Mouse (Mus musculus): ENCODE measurements around the gene Muc3. TPM values are rescaled to one million over a fixed set of nuclear protein-coding genes. Genes with fewer than 3 reads are reported as not detected.

Muc3 gene
- polyA plus RNA-seq, 1 experiment from 2014 or later = not detected

- ATAC-seq (ENCODE audit: insufficient read depth, low FRiP score, low TSS enrichment) (no peak), DNase-seq (ENCODE audit: low spot score) (no peak)
- H3K27ac ChIP-seq (ENCODE audit: low read depth, low read length) = no peak overlapping the region
- no peak overlapping the region for H3K4me3 ChIP-seq (ENCODE audit: low read depth, low read length)
- 84% methylated on average over 10 of the region's 10 CpGs for WGBS
- no peaks in the 10 kb centered on the region for H3K4me1 ChIP-seq (ENCODE audit: control insufficient read depth, insufficient read depth, low read length)
- H3K9ac ChIP-seq (ENCODE audit: low read length) = no peak overlapping the region
- H3K27me3 ChIP-seq (ENCODE audit: control insufficient read depth, insufficient read depth, low read length) = no peaks in the 10 kb centered on the region
- H3K9me3 ChIP-seq (ENCODE audit: control insufficient read depth, low read length) = no peaks in the 10 kb centered on the region
- H3K4me2 ChIP-seq (ENCODE audit: low read depth) = no peak overlapping the region
- no peaks in the 10 kb centered on the region for H3K36me3 ChIP-seq (ENCODE audit: control insufficient read depth, insufficient read depth, low read length)
Observed at GRCm38 (mm10) chr5:137095135-137095534, 54.0 kb downstream of the Muc3 start.

DNA sequence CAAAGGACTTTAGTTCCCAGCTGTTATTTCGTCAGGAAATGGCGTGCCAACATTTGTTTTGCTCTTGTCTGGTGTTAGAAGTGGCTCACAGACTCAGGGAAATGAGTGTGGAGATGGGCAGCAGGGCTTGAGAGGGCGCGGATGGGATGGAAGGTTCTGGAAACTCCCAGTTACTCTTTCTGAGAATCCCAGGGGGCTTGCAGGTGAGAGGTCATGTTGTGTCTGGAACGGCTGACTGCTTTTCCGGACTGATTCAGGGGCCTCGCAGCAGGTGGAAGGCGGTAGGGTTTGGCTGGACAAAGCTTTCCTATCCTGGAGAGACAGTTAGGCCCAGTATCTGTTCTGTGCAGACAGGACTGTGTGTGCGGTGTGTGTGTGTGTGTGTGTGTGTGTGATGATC is 55.4 kb downstream of the Muc3 start:
- WGBS = 81% methylated on average over 9 of the region's 9 CpGs
- Histone ChIP-seq H3K4me2 (ENCODE audit: low read depth) (no peak overlapping the region), H3K9ac (ENCODE audit: low read length) (no peak overlapping the region), H3K27ac (ENCODE audit: low read depth, low read length) (no peak overlapping the region), H3K36me3 (ENCODE audit: control insufficient read depth, insufficient read depth, low read length) (no peaks in the 10 kb centered on the region), H3K9me3 (ENCODE audit: control insufficient read depth, low read length) (no peaks in the 10 kb centered on the region), H3K27me3 (ENCODE audit: control insufficient read depth, insufficient read depth, low read length) (no peaks in the 10 kb centered on the region), H3K4me1 (ENCODE audit: control insufficient read depth, insufficient read depth, low read length) (no peaks in the 10 kb centered on the region), H3K4me3 (ENCODE audit: low read depth, low read length) (no peak overlapping the region)
- DNase-seq (ENCODE audit: low spot score) = no peak
- no peak for ATAC-seq (ENCODE audit: insufficient read depth, low FRiP score, low TSS enrichment)

DNA sequence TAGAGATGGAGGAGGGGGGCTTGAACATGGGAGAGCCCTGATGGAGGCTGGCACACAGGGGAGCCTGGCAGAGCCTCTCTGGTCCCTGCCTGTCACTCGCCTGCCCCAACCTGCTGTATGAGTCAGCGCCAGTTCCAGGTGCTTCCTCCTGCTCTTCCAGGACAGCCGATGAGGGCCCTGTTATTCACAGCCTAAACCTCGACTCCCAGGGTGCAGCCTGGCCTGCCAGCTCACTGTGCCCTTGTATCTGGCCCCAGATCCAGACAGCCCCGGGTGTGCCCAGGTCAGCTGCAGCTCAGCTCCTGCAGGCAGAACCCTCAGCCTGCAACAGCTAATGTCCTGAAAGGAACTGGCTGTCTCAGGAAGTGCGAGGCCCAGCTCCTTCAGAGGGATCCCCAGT is 57.6 kb downstream of the Muc3 start:
- ATAC-seq (ENCODE audit: insufficient read depth, low FRiP score, low TSS enrichment) = no peak
- no peaks in the 10 kb centered on the region for H3K27me3 ChIP-seq (ENCODE audit: control insufficient read depth, insufficient read depth, low read length)
- H3K4me1 ChIP-seq (ENCODE audit: control insufficient read depth, insufficient read depth, low read length) = no peaks in the 10 kb centered on the region
- H3K27ac ChIP-seq (ENCODE audit: low read depth, low read length) = no peak overlapping the region
- no peaks in the 10 kb centered on the region for H3K36me3 ChIP-seq (ENCODE audit: control insufficient read depth, insufficient read depth, low read length)
- 62% methylated on average over 6 of the region's 6 CpGs for WGBS
- no peak overlapping the region for H3K4me2 ChIP-seq (ENCODE audit: low read depth)
- no peak for DNase-seq (ENCODE audit: low spot score)
- no peaks in the 10 kb centered on the region for H3K9me3 ChIP-seq (ENCODE audit: control insufficient read depth, low read length)
- H3K4me3 ChIP-seq (ENCODE audit: low read depth, low read length) = no peak overlapping the region
- H3K9ac ChIP-seq (ENCODE audit: low read length) = no peak overlapping the region

GRCm38 (mm10) chr5:137090870-137091269 is 58.3 kb downstream of the Muc3 start:
- Histone ChIP-seq H3K4me2 (ENCODE audit: low read depth) (no peak overlapping the region), H3K27me3 (ENCODE audit: control insufficient read depth, insufficient read depth, low read length) (no peaks in the 10 kb centered on the region), H3K4me3 (ENCODE audit: low read depth, low read length) (no peak overlapping the region), H3K36me3 (ENCODE audit: control insufficient read depth, insufficient read depth, low read length) (no peaks in the 10 kb centered on the region), H3K27ac (ENCODE audit: low read depth, low read length) (no peak overlapping the region), H3K9me3 (ENCODE audit: control insufficient read depth, low read length) (no peaks in the 10 kb centered on the region), H3K4me1 (ENCODE audit: control insufficient read depth, insufficient read depth, low read length) (no peaks in the 10 kb centered on the region), H3K9ac (ENCODE audit: low read length) (no peak overlapping the region)
- 82% methylated on average over 10 of the region's 10 CpGs for WGBS
- no peak for DNase-seq (ENCODE audit: low spot score)
- no peak for ATAC-seq (ENCODE audit: insufficient read depth, low FRiP score, low TSS enrichment)

- Histone ChIP-seq H3K9ac (ENCODE audit: low read length) (no peak overlapping the region), H3K27me3 (ENCODE audit: control insufficient read depth, insufficient read depth, low read length) (no peaks in the 10 kb centered on the region), H3K4me1 (ENCODE audit: control insufficient read depth, insufficient read depth, low read length) (no peaks in the 10 kb centered on the region), H3K36me3 (ENCODE audit: control insufficient read depth, insufficient read depth, low read length) (no peaks in the 10 kb centered on the region), H3K4me2 (ENCODE audit: low read depth) (no peak overlapping the region), H3K9me3 (ENCODE audit: control insufficient read depth, low read length) (no peaks in the 10 kb centered on the region), H3K27ac (ENCODE audit: low read depth, low read length) (no peak overlapping the region), H3K4me3 (ENCODE audit: low read depth, low read length) (no peak overlapping the region)
- 90% methylated on average over 8 of the region's 8 CpGs for WGBS
- no peak for DNase-seq (ENCODE audit: low spot score)
- ATAC-seq (ENCODE audit: insufficient read depth, low FRiP score, low TSS enrichment) = no peak
Observed at GRCm38 (mm10) chr5:137087410-137087809, 61.7 kb downstream of the Muc3 start.

- no peak overlapping the region for H3K4me3 ChIP-seq (ENCODE audit: low read depth, low read length)
- H3K9ac ChIP-seq (ENCODE audit: low read length) = no peak overlapping the region
- H3K4me1 ChIP-seq (ENCODE audit: control insufficient read depth, insufficient read depth, low read length) = no peaks in the 10 kb centered on the region
- H3K9me3 ChIP-seq (ENCODE audit: control insufficient read depth, low read length) = no peaks in the 10 kb centered on the region
- no peak overlapping the region for H3K27ac ChIP-seq (ENCODE audit: low read depth, low read length)
- no peaks in the 10 kb centered on the region for H3K27me3 ChIP-seq (ENCODE audit: control insufficient read depth, insufficient read depth, low read length)
- H3K4me2 ChIP-seq (ENCODE audit: low read depth) = no peak overlapping the region
- ATAC-seq (ENCODE audit: insufficient read depth, low FRiP score, low TSS enrichment) = no peak
- 81% methylated on average over 3 of the region's 3 CpGs for WGBS
- no peak for DNase-seq (ENCODE audit: low spot score)
- no peaks in the 10 kb centered on the region for H3K36me3 ChIP-seq (ENCODE audit: control insufficient read depth, insufficient read depth, low read length)
Observed at GRCm38 (mm10) chr5:137085731-137086130, 63.4 kb downstream of the Muc3 start.

DNA sequence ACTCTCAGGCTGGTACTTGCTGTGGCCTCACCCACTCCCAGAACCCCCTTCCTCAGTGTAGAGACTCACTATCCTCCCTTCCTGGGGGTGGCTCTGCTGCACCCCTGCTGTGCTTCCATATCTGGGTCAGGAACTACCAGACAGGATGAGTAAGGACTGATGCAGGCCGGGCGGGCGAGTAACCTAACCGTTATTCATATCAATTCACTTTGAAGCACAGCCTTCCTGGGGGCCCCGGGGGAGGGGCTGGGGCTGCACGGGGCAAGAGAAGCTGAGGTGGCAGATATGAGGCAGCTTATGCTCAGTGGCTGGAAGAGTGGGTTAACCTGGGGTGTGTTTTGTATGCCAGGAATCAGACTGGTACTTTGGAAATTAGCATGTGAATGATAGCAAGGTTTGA is 64.1 kb downstream of the Muc3 start:
- no peak overlapping the region for H3K4me3 ChIP-seq (ENCODE audit: low read depth, low read length)
- no peaks in the 10 kb centered on the region for H3K4me1 ChIP-seq (ENCODE audit: control insufficient read depth, insufficient read depth, low read length)
- no peak overlapping the region for H3K4me2 ChIP-seq (ENCODE audit: low read depth)
- H3K27ac ChIP-seq (ENCODE audit: low read depth, low read length) = no peak overlapping the region
- WGBS = 81% methylated on average over 6 of the region's 6 CpGs
- H3K9me3 ChIP-seq (ENCODE audit: control insufficient read depth, low read length) = no peaks in the 10 kb centered on the region
- ATAC-seq (ENCODE audit: insufficient read depth, low FRiP score, low TSS enrichment) (no peak), DNase-seq (ENCODE audit: low spot score) (no peak)
- no peak overlapping the region for H3K9ac ChIP-seq (ENCODE audit: low read length)
- H3K27me3 ChIP-seq (ENCODE audit: control insufficient read depth, insufficient read depth, low read length) = no peaks in the 10 kb centered on the region
- no peaks in the 10 kb centered on the region for H3K36me3 ChIP-seq (ENCODE audit: control insufficient read depth, insufficient read depth, low read length)

Other genes with a start within 250 kb of the Muc3 start
- gene Ift22, start 241.2 kb downstream of the Muc3 start, polyA plus RNA-seq (2014; fragmentation: Nextera tagmentation; extraction: Ambion mirVana) = 97.4 and 110 TPM in 2 replicates
- 285 and 320 TPM in 2 replicates for gene Fis1, start 196.0 kb downstream of the Muc3 start, polyA plus RNA-seq (2014; fragmentation: Nextera tagmentation; extraction: Ambion mirVana)
- not detected in 2 replicates for gene Cldn15, start 182.7 kb downstream of the Muc3 start, polyA plus RNA-seq (2014; fragmentation: Nextera tagmentation; extraction: Ambion mirVana)
- gene Plod3, start 162.3 kb downstream of the Muc3 start, polyA plus RNA-seq (2014; fragmentation: Nextera tagmentation; extraction: Ambion mirVana) = 31.8 and 34.8 TPM in 2 replicates
- 103 and 106 TPM in 2 replicates for gene Znhit1, start 161.3 kb downstream of the Muc3 start, polyA plus RNA-seq (2014; fragmentation: Nextera tagmentation; extraction: Ambion mirVana)
- 1.2 and 1.5 TPM in 2 replicates for gene Vgf, start 122.9 kb downstream of the Muc3 start, polyA plus RNA-seq (2014; fragmentation: Nextera tagmentation; extraction: Ambion mirVana)
- gene Ap1s1, start 103.2 kb downstream of the Muc3 start, polyA plus RNA-seq (2014; fragmentation: Nextera tagmentation; extraction: Ambion mirVana) = 166 and 168 TPM in 2 replicates
- gene Serpine1, start 77.1 kb downstream of the Muc3 start, polyA plus RNA-seq (2014; fragmentation: Nextera tagmentation; extraction: Ambion mirVana) = not detected in 2 replicates
- gene Trim56, start 33.1 kb downstream of the Muc3 start, polyA plus RNA-seq (2014; fragmentation: Nextera tagmentation; extraction: Ambion mirVana) = 4.9 and 5.6 TPM in 2 replicates
- gene Muc3a, start 63.1 kb upstream of the Muc3 start, polyA plus RNA-seq (2014; fragmentation: Nextera tagmentation; extraction: Ambion mirVana) = 0.12 TPM in 2 replicates
- gene Ache, start 138.2 kb upstream of the Muc3 start, polyA plus RNA-seq (2014; fragmentation: Nextera tagmentation; extraction: Ambion mirVana) = 14.5 and 14.7 TPM in 2 replicates
- gene Ufsp1, start 145.3 kb upstream of the Muc3 start, polyA plus RNA-seq (2014; fragmentation: Nextera tagmentation; extraction: Ambion mirVana) = 9.3 and 10.9 TPM in 2 replicates
- 151 and 166 TPM in 2 replicates for gene Srrt, start 158.4 kb upstream of the Muc3 start, polyA plus RNA-seq (2014; fragmentation: Nextera tagmentation; extraction: Ambion mirVana)
- 38.1 and 40.3 TPM in 2 replicates for gene Trip6, start 165.1 kb upstream of the Muc3 start, polyA plus RNA-seq (2014; fragmentation: Nextera tagmentation; extraction: Ambion mirVana)
- gene Slc12a9, start 184.3 kb upstream of the Muc3 start, polyA plus RNA-seq (2014; fragmentation: Nextera tagmentation; extraction: Ambion mirVana) = 7.9 and 9.0 TPM in 2 replicates
- 33.5 and 33.6 TPM in 2 replicates for gene Ephb4, start 200.8 kb upstream of the Muc3 start, polyA plus RNA-seq (2014; fragmentation: Nextera tagmentation; extraction: Ambion mirVana)

Measured in neural tube, embryonic 11.5 days (tissue).